In the genomic region with DNA sequence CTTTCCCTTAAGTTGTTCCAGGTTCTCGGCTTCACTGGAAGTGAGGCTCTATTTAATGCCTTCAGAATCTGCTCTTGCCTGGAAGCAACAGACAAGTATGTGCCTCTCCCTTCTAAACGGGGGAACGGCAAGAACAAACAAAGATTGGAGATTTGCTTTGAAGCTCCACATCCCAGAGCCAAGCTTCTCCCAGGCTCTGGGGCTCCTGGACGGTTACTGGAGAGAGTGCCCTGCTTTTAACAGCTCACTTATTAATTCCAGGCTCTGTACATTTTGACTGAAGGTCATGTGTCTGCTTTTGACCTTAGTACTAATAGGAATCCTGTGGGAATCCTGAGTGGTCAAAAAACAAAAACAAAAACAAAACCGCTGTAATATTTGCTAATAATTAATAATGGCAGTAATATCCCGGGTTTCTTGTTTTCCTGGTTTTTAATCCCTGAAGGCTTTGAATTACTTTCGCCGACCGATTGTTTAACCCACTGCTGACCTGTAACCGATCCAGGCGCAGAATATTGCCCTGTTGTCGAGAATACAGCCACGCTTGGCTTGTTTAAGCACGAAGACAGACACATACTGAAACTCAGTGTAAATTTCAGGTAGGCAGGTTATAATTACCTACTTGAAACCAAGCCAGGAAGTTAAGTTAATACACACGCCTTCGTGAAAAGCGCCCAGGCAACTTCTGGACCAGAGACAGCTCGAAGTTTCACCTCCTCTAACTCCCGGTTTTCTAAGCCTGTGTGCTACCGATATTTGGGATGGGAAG, we compare ENCODE assay signal across 12 mouse cellular contexts. TPM values are rescaled to one million over a fixed set of nuclear protein-coding genes. Genes with fewer than 3 reads are reported as not detected.
DNase-seq lines count a peak whose midpoint lies in the region; ATAC-seq and TF ChIP-seq lines count a peak whose summit lies in the region.
"Had no signal": no experiment of that assay in that cellular context is flagged by ENCODE, and none has a peak within 500 bp of the region (broad histone marks: within the 10 kb centered on the region; RNA-seq: fewer than 3 reads in every experiment).

No protein-coding gene starts in this region.

- no peaks in the 10 kb centered on the region; the same call in 1 of the 2 replicates for H3K27me3 ChIP-seq in embryonic facial prominence, embryonic 10.5 days (replicated peaks; ENCODE audit: low read depth, poor library complexity, severe bottlenecking)
- no peaks in the 10 kb centered on the region for H3K27me3 ChIP-seq in embryonic facial prominence, embryonic 15.5 days
- no peaks in the 10 kb centered on the region for H3K27me3 ChIP-seq in liver, postnatal 0 days (ENCODE audit: insufficient read depth, low read length)

- H3K27ac ChIP-seq in embryonic facial prominence, embryonic 10.5 days (replicated peaks): peak overlapping the region; percentile 73
- peak overlapping the region; percentile 81 for H3K27ac ChIP-seq in embryonic facial prominence, embryonic 15.5 days (replicated peaks)
- peak overlapping the region; percentile 88 for H3K27ac ChIP-seq in liver, postnatal 0 days (ENCODE audit: low read depth)
- H3K27ac ChIP-seq: hindbrain, embryonic 12.5 days had no signal

- no peak for TF ChIP-seq CTCF in liver, postnatal 0 days (IDR thresholded peaks at IDR 0.05; ENCODE audit: low read depth)

- H3K9me3 ChIP-seq in embryonic facial prominence, embryonic 10.5 days: no peaks in the 10 kb centered on the region; the same call in 1 of the 2 replicates
- H3K9me3 ChIP-seq in embryonic facial prominence, embryonic 15.5 days (replicated peaks): no peaks in the 10 kb centered on the region
- no peaks in the 10 kb centered on the region for H3K9me3 ChIP-seq in liver, postnatal 0 days (ENCODE audit: low read length)
- H3K9me3 ChIP-seq: hindbrain, embryonic 12.5 days had no signal

- no peaks in the 10 kb centered on the region for H3K36me3 ChIP-seq in embryonic facial prominence, embryonic 10.5 days (replicated peaks)
- H3K36me3 ChIP-seq in embryonic facial prominence, embryonic 15.5 days: no peaks in the 10 kb centered on the region
- no peaks in the 10 kb centered on the region for H3K36me3 ChIP-seq in liver, postnatal 0 days (replicated peaks; ENCODE audit: insufficient read depth, low read length)
- H3K36me3 ChIP-seq: hindbrain, embryonic 12.5 days had no signal

- peaks cover 45% of the 10 kb centered on the region for H3K4me1 ChIP-seq in embryonic facial prominence, embryonic 10.5 days
- H3K4me1 ChIP-seq in embryonic facial prominence, embryonic 15.5 days: peaks cover 36% of the 10 kb centered on the region
- H3K4me1 ChIP-seq in liver, postnatal 0 days (ENCODE audit: insufficient read depth): peaks cover 17% of the 10 kb centered on the region

- WGBS in embryonic facial prominence, embryonic 10.5 days: 38% methylated on average over 20 of the region's 20 CpGs
- 18% methylated on average over 20 of the region's 20 CpGs for WGBS in embryonic facial prominence, embryonic 15.5 days
- WGBS in liver, postnatal 0 days (ENCODE audit: insufficient replicate concordance): 59% methylated on average over 20 of the region's 20 CpGs

- H3K4me3 ChIP-seq in embryonic facial prominence, embryonic 10.5 days: no peak overlapping the region
- no peak overlapping the region for H3K4me3 ChIP-seq in embryonic facial prominence, embryonic 15.5 days (replicated peaks)
- H3K4me3 ChIP-seq in liver, postnatal 0 days (ENCODE audit: low read depth, low read length): no peak overlapping the region
- H3K4me3 ChIP-seq: hindbrain, embryonic 12.5 days; myocyte had no signal

- no peak for TF ChIP-seq EP300 in liver, postnatal 0 days (IDR thresholded peaks at IDR 0.05; ENCODE audit: low read depth)

- H3K4me2 ChIP-seq in embryonic facial prominence, embryonic 15.5 days (replicated peaks): peak overlapping the region; percentile 8; the same call in 1 of the 2 replicates
- peak overlapping the region; percentile 32 for H3K4me2 ChIP-seq in liver, postnatal 0 days (ENCODE audit: low read depth, low read length)
- H3K4me2 ChIP-seq: hindbrain, embryonic 12.5 days had no signal

- H3K9ac ChIP-seq in embryonic facial prominence, embryonic 15.5 days: no peak overlapping the region
- 0 out of 2 replicates have a peak overlapping the region, but pooled peaks have one; percentile 16 for H3K9ac ChIP-seq in liver, postnatal 0 days (replicated peaks)
- H3K9ac ChIP-seq: hindbrain, embryonic 12.5 days had no signal

- no peak for DNase-seq in embryonic facial prominence, embryonic 10.5 days (ENCODE audit: low spot score)
- DNase-seq in kidney, postnatal 10 days: peak; percentile 48
- DNase-seq in liver, postnatal 0 days: no peak
- DNase-seq in right cerebral cortex, postnatal 36 days (ENCODE audit: low spot score in 2 of 2): no peak
- DNase-seq in layer of hippocampus, postnatal 10 days (ENCODE audit: low spot score in 2 of 2): no peak

- ATAC-seq in embryonic facial prominence, embryonic 15.5 days (ENCODE audit: insufficient number of reproducible peaks, low FRiP score, low TSS enrichment, low read depth): no peak
- ATAC-seq in liver, postnatal 0 days: peak; percentile 31; the same call in 1 of the 2 replicates
- ATAC-seq in inflammation-experienced regulatory T-cells, adult 6 months: no peak
- ATAC-seq: activated CD4-positive, CD25-positive, alpha-beta regulatory T cell, adult 4 months had no signal

RNA-seq across cellular contexts. Expression of a gene that starts 7.3 kb away (rescaled TPM):
- 0.49 and 4.6 TPM in 2 replicates for polyA plus RNA-seq in embryonic facial prominence, embryonic 10.5 days (2016; fragmentation: Nextera tagmentation; extraction: Ambion mirVana)
- polyA plus RNA-seq in embryonic facial prominence, embryonic 15.5 days (2015; fragmentation: Nextera tagmentation; extraction: Ambion mirVana): 1.6 and 2.3 TPM in 2 replicates
- 0.42 TPM in 1 of 2 replicates, not detected in the other for polyA plus RNA-seq in liver, postnatal 0 days (2015; fragmentation: Nextera tagmentation; extraction: Ambion mirVana)
- not detected for polyA plus RNA-seq in inflammation-experienced regulatory T-cells, adult 6 months (2017; shearing (Covaris generic))
- 10 to 100 TPM in 1 of 2 experiments, 1 to 10 TPM in 1; 9.6 to 11.5 TPM for total RNA-seq in layer of hippocampus, postnatal 10 days (2021)
- total RNA-seq: ES-E14; megakaryocyte progenitor cell, adult 5-6 weeks had no signal
- polyA plus RNA-seq: activated CD4-positive, CD25-positive, alpha-beta regulatory T cell, adult 4 months had no signal
